Mouse (Mus musculus): ENCODE results near the gene Fank1. TPM values are rescaled to one million over a fixed set of nuclear protein-coding genes. Genes with fewer than 3 reads are reported as not detected.

The Fank1 gene
- total and polyA plus RNA-seq, 2 experiments from 2014 or later = 3.6 to 6.0 TPM

- WGBS = 71% methylated on average over 12 of the region's 12 CpGs
- H3K27me3 ChIP-seq (ENCODE audit: insufficient read depth, low read length) = no peaks in the 10 kb centered on the region
- H3K9me3 ChIP-seq (ENCODE audit: low read length) = no peaks in the 10 kb centered on the region
- H3K36me3 ChIP-seq (ENCODE audit: insufficient read depth, low read length) = peaks cover 4% of the 10 kb centered on the region
- TF ChIP-seq CTCF (IDR thresholded peaks at IDR 0.05; ENCODE audit: low read depth) = no peak
- no peak overlapping the region for H3K4me3 ChIP-seq (ENCODE audit: low read length)
- DNase-seq (ENCODE audit: low spot score) = no peak
- no peak for ATAC-seq
- H3K9ac ChIP-seq (replicated peaks; ENCODE audit: low read length) = no peak overlapping the region
- H3K4me1 ChIP-seq (ENCODE audit: insufficient read depth, low read length) = no peaks in the 10 kb centered on the region
- H3K4me2 ChIP-seq (ENCODE audit: low read depth, low read length) = no peak overlapping the region
- H3K27ac ChIP-seq = no peak overlapping the region
Observed at GRCm38 (mm10) chr7:133742530-133743325, 33.9 kb upstream of the Fank1 start.

DNA sequence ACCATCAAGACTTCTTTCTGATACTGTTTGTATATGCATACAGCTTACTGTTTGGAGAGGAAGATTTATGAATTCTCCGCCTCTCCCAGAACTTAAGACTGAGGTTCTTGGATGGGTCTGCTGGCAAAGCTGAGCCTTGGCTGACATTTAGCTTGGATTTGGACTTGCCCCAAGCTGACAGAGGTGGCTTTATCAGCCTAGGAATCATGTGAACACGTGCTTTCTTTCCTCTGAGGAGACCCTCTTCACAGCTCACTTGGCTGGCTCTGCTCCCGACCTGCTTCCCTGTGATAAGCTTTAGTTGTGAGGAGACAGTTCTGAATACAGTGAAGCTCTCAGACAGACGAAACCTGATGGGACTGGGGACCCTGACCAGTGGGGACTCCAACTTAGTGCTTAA lies 33.0 kb upstream of the Fank1 start:
- Histone ChIP-seq H3K36me3 (ENCODE audit: insufficient read depth, low read length) (peaks cover 4% of the 10 kb centered on the region), H3K27ac (peak overlapping the region; percentile 38; the same call in 1 of the 2 replicates), H3K9ac (replicated peaks; ENCODE audit: low read length) (no peak overlapping the region), H3K27me3 (ENCODE audit: insufficient read depth, low read length) (no peaks in the 10 kb centered on the region), H3K4me2 (ENCODE audit: low read depth, low read length) (no peak overlapping the region), H3K4me1 (ENCODE audit: insufficient read depth, low read length) (no peaks in the 10 kb centered on the region), H3K4me3 (ENCODE audit: low read length) (no peak overlapping the region), H3K9me3 (ENCODE audit: low read length) (no peaks in the 10 kb centered on the region)
- WGBS = 32% methylated on average over 4 of the region's 4 CpGs
- ATAC-seq = no peak
- peak; percentile 71 for DNase-seq (ENCODE audit: low spot score)
- TF ChIP-seq CTCF (IDR thresholded peaks at IDR 0.05; ENCODE audit: low read depth) = no peak

GRCm38 (mm10) chr7:133744209-133744608 lies 32.5 kb upstream of the Fank1 start:
- H3K9ac ChIP-seq (replicated peaks; ENCODE audit: low read length) = no peak overlapping the region
- WGBS = 77% methylated on average over 1 of the region's 1 CpGs

GRCm38 (mm10) chr7:133744701-133745100 lies 32.0 kb upstream of the Fank1 start:
- H3K36me3 ChIP-seq (ENCODE audit: insufficient read depth, low read length) = peaks cover 4% of the 10 kb centered on the region
- no peak overlapping the region for H3K27ac ChIP-seq
- ATAC-seq = no peak
- no peak for DNase-seq (ENCODE audit: low spot score)
- no peaks in the 10 kb centered on the region for H3K4me1 ChIP-seq (ENCODE audit: insufficient read depth, low read length)
- 49% methylated on average over 4 of the region's 4 CpGs for WGBS
- no peak overlapping the region for H3K4me2 ChIP-seq (ENCODE audit: low read depth, low read length)
- H3K27me3 ChIP-seq (ENCODE audit: insufficient read depth, low read length) = no peaks in the 10 kb centered on the region
- H3K9ac ChIP-seq (replicated peaks; ENCODE audit: low read length) = no peak overlapping the region
- H3K4me3 ChIP-seq (ENCODE audit: low read length) = no peak overlapping the region
- TF ChIP-seq CTCF (IDR thresholded peaks at IDR 0.05; ENCODE audit: low read depth) = no peak
- H3K9me3 ChIP-seq (ENCODE audit: low read length) = no peaks in the 10 kb centered on the region

More at GRCm38 (mm10) chr7:133744209-133744608, 32.5 kb upstream of the Fank1 start:
- no peak overlapping the region for H3K4me3 ChIP-seq (ENCODE audit: low read length)
- no peak for DNase-seq (ENCODE audit: low spot score)
- ATAC-seq = no peak
- peak overlapping the region; percentile 38; the same call in 1 of the 2 replicates for H3K27ac ChIP-seq
- peaks cover 4% of the 10 kb centered on the region for H3K36me3 ChIP-seq (ENCODE audit: insufficient read depth, low read length)
- H3K4me1 ChIP-seq (ENCODE audit: insufficient read depth, low read length) = no peaks in the 10 kb centered on the region
- no peak for TF ChIP-seq CTCF (IDR thresholded peaks at IDR 0.05; ENCODE audit: low read depth)
- no peaks in the 10 kb centered on the region for H3K27me3 ChIP-seq (ENCODE audit: insufficient read depth, low read length)
- no peak overlapping the region for H3K4me2 ChIP-seq (ENCODE audit: low read depth, low read length)
- no peaks in the 10 kb centered on the region for H3K9me3 ChIP-seq (ENCODE audit: low read length)

- no peak overlapping the region for H3K4me2 ChIP-seq (ENCODE audit: low read depth, low read length)
- no peak for TF ChIP-seq CTCF (IDR thresholded peaks at IDR 0.05; ENCODE audit: low read depth)
- DNase-seq (ENCODE audit: low spot score) (no peak), ATAC-seq (no peak)
- 86% methylated on average over 8 of the region's 8 CpGs for WGBS
- H3K4me1 ChIP-seq (ENCODE audit: insufficient read depth, low read length) = no peaks in the 10 kb centered on the region
- peaks cover 4% of the 10 kb centered on the region for H3K36me3 ChIP-seq (ENCODE audit: insufficient read depth, low read length)
- H3K4me3 ChIP-seq (ENCODE audit: low read length) = no peak overlapping the region
- no peaks in the 10 kb centered on the region for H3K9me3 ChIP-seq (ENCODE audit: low read length)
- H3K27me3 ChIP-seq (ENCODE audit: insufficient read depth, low read length) = no peaks in the 10 kb centered on the region
- H3K27ac ChIP-seq = no peak overlapping the region
- no peak overlapping the region for H3K9ac ChIP-seq (replicated peaks; ENCODE audit: low read length)
Observed at GRCm38 (mm10) chr7:133747372-133747771, 29.3 kb upstream of the Fank1 start.

DNA sequence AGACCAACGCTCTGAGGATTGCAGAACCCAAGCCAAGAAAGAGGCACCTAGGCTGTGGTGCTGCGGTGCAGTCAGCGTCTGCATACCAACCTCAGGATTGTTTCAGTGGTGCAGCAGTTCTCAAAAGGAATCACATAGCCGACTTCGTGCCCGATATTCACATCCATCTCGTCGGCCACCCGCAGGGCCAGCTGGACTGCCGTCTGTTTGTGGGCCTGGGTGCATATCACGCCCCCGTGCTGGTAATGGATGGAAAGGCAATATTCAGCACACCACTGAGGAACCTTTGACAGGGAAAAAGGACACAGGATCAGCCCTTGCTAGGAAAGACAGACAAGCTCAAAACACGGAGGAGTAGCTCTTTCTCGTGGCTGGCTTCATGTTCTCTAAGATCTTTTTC lies 27.9 kb upstream of the Fank1 start:
- 60% methylated on average over 14 of the region's 14 CpGs for WGBS
- peak; percentile 51 for DNase-seq (ENCODE audit: low spot score)
- ATAC-seq = no peak

DNA sequence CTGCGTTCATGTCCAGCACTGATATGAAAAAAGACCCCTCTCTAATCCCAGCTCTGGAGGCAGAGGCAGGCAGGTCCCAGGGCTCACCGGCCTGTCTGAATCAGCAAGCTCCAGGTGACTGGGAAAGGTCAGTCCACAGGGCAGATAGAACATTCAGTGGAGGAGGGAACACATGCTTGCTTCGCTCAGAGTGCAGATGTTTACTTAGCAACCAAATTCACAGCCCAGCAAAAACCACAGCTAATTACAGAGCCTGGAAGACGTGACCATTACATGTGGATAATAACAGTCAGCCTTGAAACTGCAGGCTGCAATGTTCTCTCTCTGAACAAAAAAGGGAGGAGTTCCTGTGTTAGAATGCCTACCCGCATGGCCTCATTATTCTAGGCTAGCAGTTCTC lies 26.0 kb upstream of the Fank1 start:
- Histone ChIP-seq H3K36me3 (ENCODE audit: insufficient read depth, low read length) (peaks cover 4% of the 10 kb centered on the region; the same call in 1 of the 2 replicates), H3K4me2 (ENCODE audit: low read depth, low read length) (no peak overlapping the region), H3K27ac (no peak overlapping the region), H3K9me3 (ENCODE audit: low read length) (no peaks in the 10 kb centered on the region), H3K4me1 (ENCODE audit: insufficient read depth, low read length) (no peaks in the 10 kb centered on the region), H3K4me3 (ENCODE audit: low read length) (no peak overlapping the region), H3K27me3 (ENCODE audit: insufficient read depth, low read length) (no peaks in the 10 kb centered on the region), H3K9ac (replicated peaks; ENCODE audit: low read length) (no peak overlapping the region)
- ATAC-seq (0 out of 2 replicates have a peak, but pooled peaks have one; percentile 21), DNase-seq (ENCODE audit: low spot score) (no peak)
- TF ChIP-seq CTCF (IDR thresholded peaks at IDR 0.05; ENCODE audit: low read depth) = no peak
- WGBS = 71% methylated on average over 5 of the region's 5 CpGs

More for the DNA sequence above, 27.9 kb upstream of the Fank1 start:
- Histone ChIP-seq H3K36me3 (ENCODE audit: insufficient read depth, low read length) (peaks cover 4% of the 10 kb centered on the region; the same call in 1 of the 2 replicates), H3K9ac (replicated peaks; ENCODE audit: low read length) (no peak overlapping the region), H3K27ac (0 out of 2 replicates have a peak overlapping the region, but pooled peaks have one; percentile 8), H3K27me3 (ENCODE audit: insufficient read depth, low read length) (no peaks in the 10 kb centered on the region), H3K4me3 (ENCODE audit: low read length) (no peak overlapping the region), H3K4me1 (ENCODE audit: insufficient read depth, low read length) (no peaks in the 10 kb centered on the region), H3K9me3 (ENCODE audit: low read length) (no peaks in the 10 kb centered on the region), H3K4me2 (ENCODE audit: low read depth, low read length) (no peak overlapping the region)
- TF ChIP-seq CTCF (IDR thresholded peaks at IDR 0.05; ENCODE audit: low read depth) = peak; percentile 19; the same call in 1 of the 2 replicates

Data from hindbrain, postnatal 0 days (tissue).